ENCODE assay signal across 8 mouse cellular contexts in the genomic region with DNA sequence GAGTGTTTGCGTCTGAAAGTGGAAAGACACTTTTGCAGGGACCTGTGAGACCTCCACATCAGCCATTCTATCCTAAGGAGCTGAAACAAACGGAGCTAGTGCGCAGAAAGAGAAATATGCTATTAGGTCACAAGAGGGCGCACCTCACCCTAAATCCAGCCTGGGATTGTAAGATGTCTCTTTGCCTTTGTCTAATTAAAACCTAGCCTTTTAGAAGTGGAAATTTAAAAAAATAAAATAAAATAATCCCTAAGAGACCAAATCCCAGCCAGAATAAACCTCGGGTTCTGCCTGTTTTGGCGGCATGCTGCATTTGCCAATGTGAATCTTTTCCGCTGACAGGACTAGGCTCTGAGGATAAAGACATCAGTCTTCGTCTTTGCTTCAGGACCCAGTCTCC. TPM values are rescaled to one million over a fixed set of nuclear protein-coding genes. Genes with fewer than 3 reads are reported as not detected.
DNase-seq lines count a peak whose midpoint lies in the region; ATAC-seq and TF ChIP-seq lines count a peak whose summit lies in the region.

No protein-coding gene starts in this region.

- H3K27ac ChIP-seq in heart, adult 2 months = no peak overlapping the region
- no peak overlapping the region for H3K27ac ChIP-seq in embryonic facial prominence, embryonic 14.5 days (replicated peaks; ENCODE audit: low read depth, low read length)
- H3K27ac ChIP-seq in liver, adult 2 months (replicated peaks; ENCODE audit: insufficient read depth, low read depth, low read length) = no peak overlapping the region

- no peak for TF ChIP-seq EP300 in heart, adult 2 months (IDR thresholded peaks at IDR 0.05; ENCODE audit: insufficient read depth, low read depth, low read length)

- no peaks in the 10 kb centered on the region for H3K79me2 ChIP-seq in heart, adult 2 months (replicated peaks; ENCODE audit: control insufficient read depth, insufficient read depth, low read length)
- no peaks in the 10 kb centered on the region; the same call in 1 of the 2 replicates for H3K79me2 ChIP-seq in liver, adult 2 months (ENCODE audit: control insufficient read depth, insufficient read depth, low read length)

- intact Hi-C loops in heart, adult 2 months (cut with DNase I) = loop anchor here (10.0 kb wide), 1 partner anchor 161 kb away; no protein-coding TSS in a partner anchor
- intact Hi-C loops in heart, postnatal 25 days (cut with DNase I) = loop anchor here (5.0 kb wide), 2 partner anchors 94 to 244 kb away; no protein-coding TSS in a partner anchor

- H3K36me3 ChIP-seq in heart, adult 2 months (ENCODE audit: control insufficient read depth, insufficient read depth, low read length) = no peaks in the 10 kb centered on the region
- H3K36me3 ChIP-seq in embryonic facial prominence, embryonic 14.5 days (ENCODE audit: control insufficient read depth, insufficient read depth, low read length) = no peaks in the 10 kb centered on the region
- H3K36me3 ChIP-seq in liver, adult 2 months (ENCODE audit: control insufficient read depth, insufficient read depth, low read length) = no peaks in the 10 kb centered on the region

- DNase-seq in heart, adult 2 months = peak in 1 of 2 experiments; percentile 21
- DNase-seq in heart, postnatal 25 days (ENCODE audit: low spot score) = no peak
- peak; percentile 73 for DNase-seq in A20 (ENCODE audit: low read depth, low spot score)
- peak; percentile 43 for DNase-seq in adrenal gland, postnatal 14 days
- DNase-seq in embryonic facial prominence, embryonic 14.5 days (ENCODE audit: low spot score) = peak; percentile 73
- peak; percentile 55 for DNase-seq in liver, adult 2 months (ENCODE audit: extremely low read depth, low read depth, low spot score)
- peak; percentile 63 to 66 for DNase-seq in right cerebral cortex, postnatal 10 days (ENCODE audit: low spot score in 2 of 2)
- DNase-seq in gastrocnemius, postnatal 10 days = no peak

- ATAC-seq in embryonic facial prominence, embryonic 14.5 days (ENCODE audit: low read depth) = no peak

- peak; percentile 83 for TF ChIP-seq CTCF in heart, adult 2 months (IDR thresholded peaks at IDR 0.05)
- peak; percentile 61 for TF ChIP-seq CTCF in liver, adult 2 months (IDR thresholded peaks at IDR 0.05; ENCODE audit: low read depth, low read length)

- no peaks in the 10 kb centered on the region for H3K4me1 ChIP-seq in heart, adult 2 months (ENCODE audit: control insufficient read depth, insufficient read depth, low read length)
- H3K4me1 ChIP-seq in embryonic facial prominence, embryonic 14.5 days (ENCODE audit: control insufficient read depth, insufficient read depth, low read length) = peaks cover 6% of the 10 kb centered on the region
- peaks cover 2% of the 10 kb centered on the region; the same call in 1 of the 2 replicates for H3K4me1 ChIP-seq in liver, adult 2 months (ENCODE audit: control insufficient read depth, insufficient read depth, low read length)

- 17% methylated on average over 8 of the region's 8 CpGs for WGBS in heart, adult 2 months
- 12% methylated on average over 8 of the region's 8 CpGs for whole genome bisulfite sequencing in embryonic facial prominence, embryonic 14.5 days
- 27% methylated on average over 8 of the region's 8 CpGs for WGBS in liver, adult 2 months

- H3K4me3 ChIP-seq in heart, adult 2 months = no peak overlapping the region
- H3K4me3 ChIP-seq in embryonic facial prominence, embryonic 14.5 days (ENCODE audit: low read depth, low read length) = no peak overlapping the region
- no peak overlapping the region for H3K4me3 ChIP-seq in liver, adult 2 months (ENCODE audit: insufficient read depth, low read depth, low read length)

- no peak overlapping the region for H3K4me2 ChIP-seq in embryonic facial prominence, embryonic 14.5 days (ENCODE audit: low read depth, low read length)

- H3K9me3 ChIP-seq in embryonic facial prominence, embryonic 14.5 days (ENCODE audit: control insufficient read depth, low read length) = no peaks in the 10 kb centered on the region

- peaks cover under 1% of the 10 kb centered on the region; the same call in 1 of the 2 replicates for H3K27me3 ChIP-seq in heart, adult 2 months (ENCODE audit: control insufficient read depth, insufficient read depth, low read length)
- H3K27me3 ChIP-seq in embryonic facial prominence, embryonic 14.5 days (replicated peaks; ENCODE audit: control insufficient read depth, insufficient read depth, low read length) = no peaks in the 10 kb centered on the region
- H3K27me3 ChIP-seq in liver, adult 2 months (ENCODE audit: control insufficient read depth, insufficient read depth, low read length) = no peaks in the 10 kb centered on the region

- no peak overlapping the region for H3K9ac ChIP-seq in heart, adult 2 months (ENCODE audit: low read depth, low read length)
- no peak overlapping the region for H3K9ac ChIP-seq in embryonic facial prominence, embryonic 14.5 days (ENCODE audit: low read depth, low read length)
- no peak overlapping the region for H3K9ac ChIP-seq in liver, adult 2 months (ENCODE audit: low read depth, low read length)

- TF ChIP-seq POLR2A in heart, adult 2 months (IDR thresholded peaks at IDR 0.05; ENCODE audit: insufficient read depth, low read depth, low read length) = no peak
- no peak for TF ChIP-seq POLR2A in liver, adult 2 months (IDR thresholded peaks at IDR 0.05; ENCODE audit: extremely low read depth, insufficient read depth, low read length)

RNA-seq across cellular contexts. Expression of gene Zscan20, which starts 3.4 kb away (rescaled TPM):
- 10 to 100 TPM in 1 of 2 experiments, 1 to 10 TPM in 1; 6.0 to 10.1 TPM for total RNA-seq in heart, adult 2 months (2021)
- polyA plus RNA-seq in heart, adult 2 months (2012; rRNA removed) = 1.8 and 3.3 TPM in 2 replicates
- total RNA-seq in heart, postnatal 25 days (2021) = 1 to 10 TPM; 4.7 to 4.8 TPM
- 5.0 and 6.5 TPM in 2 replicates for total RNA-seq in adrenal gland, postnatal 14 days (2021)
- 2.0 and 2.7 TPM in 2 replicates for polyA plus RNA-seq in embryonic facial prominence, embryonic 14.5 days (2014; fragmentation: Nextera tagmentation; extraction: Ambion mirVana)
- 1.4 and 1.7 TPM in 2 replicates for total RNA-seq in liver, adult 2 months (2014; rRNA removed)
- 1.0 and 1.2 TPM in 2 replicates for polyA plus RNA-seq in liver, adult 2 months (2012; rRNA removed)
- total RNA-seq in gastrocnemius, postnatal 10 days (2021) = 1 to 10 TPM; 3.1 to 3.4 TPM

RNA-seq across cellular contexts. Expression of gene Tlr12, which starts 5.1 kb away (rescaled TPM):
- under 1 TPM; 0.09 to 0.10 TPM for total RNA-seq in heart, adult 2 months (2021)
- polyA plus RNA-seq in heart, adult 2 months (2012; rRNA removed) = 0.12 and 0.21 TPM in 2 replicates
- under 1 TPM in 1 of 2 experiments, not detected in 1; 0.10 TPM for total RNA-seq in heart, postnatal 25 days (2021)
- 0.48 and 0.98 TPM in 2 replicates for total RNA-seq in adrenal gland, postnatal 14 days (2021)
- polyA plus RNA-seq in embryonic facial prominence, embryonic 14.5 days (2014; fragmentation: Nextera tagmentation; extraction: Ambion mirVana) = 0.06 and 0.10 TPM in 2 replicates
- 4.2 and 4.9 TPM in 2 replicates for total RNA-seq in liver, adult 2 months (2014; rRNA removed)
- polyA plus RNA-seq in liver, adult 2 months (2012; rRNA removed) = 3.1 and 5.5 TPM in 2 replicates
- under 1 TPM; 0.16 TPM for total RNA-seq in gastrocnemius, postnatal 10 days (2021)

RNA-seq across cellular contexts. Expression of gene Phc2, which starts 41.2 kb away (rescaled TPM):
- total RNA-seq in heart, adult 2 months (2021) = 10 to 100 TPM; 34.3 to 46.3 TPM
- polyA plus RNA-seq in heart, adult 2 months (2012; rRNA removed) = 39.7 and 44.5 TPM in 2 replicates
- 10 to 100 TPM; 36.1 to 48.5 TPM for total RNA-seq in heart, postnatal 25 days (2021)
- total RNA-seq in adrenal gland, postnatal 14 days (2021) = 79.0 and 79.8 TPM in 2 replicates
- 51.0 and 55.1 TPM in 2 replicates for polyA plus RNA-seq in embryonic facial prominence, embryonic 14.5 days (2014; fragmentation: Nextera tagmentation; extraction: Ambion mirVana)
- total RNA-seq in liver, adult 2 months (2014; rRNA removed) = 7.7 and 12.6 TPM in 2 replicates
- 28.7 and 32.3 TPM in 2 replicates for polyA plus RNA-seq in liver, adult 2 months (2012; rRNA removed)
- total RNA-seq in gastrocnemius, postnatal 10 days (2021) = 10 to 100 TPM; 29.8 to 36.7 TPM

Comparison
In these comparisons a context has a peak if more than half of its experiments do, and no peak if none do; other contexts are left out.
1. DNase-seq: peak in A20 (single experiment), adrenal gland, postnatal 14 days (single experiment), embryonic facial prominence, embryonic 14.5 days (single experiment), liver, adult 2 months (single experiment) and right cerebral cortex, postnatal 10 days (2 of 2); none in heart, postnatal 25 days (single experiment) and gastrocnemius, postnatal 10 days (single experiment).